Mouse (Mus musculus) brain, embryonic 14.5 days (tissue): Measurements from ENCODE around the gene Lingo1.

Experiments used
- CTCF ChIP-seq: fragments of 200-500 bp; IDR thresholded peaks from 2 replicates; pipeline ENCODE4 v1.5.1; 2012; ENCODE audit warnings: inconsistent platforms, mild to moderate bottlenecking, moderate library complexity, borderline replicate concordance; ENCODE audit not compliant: insufficient read depth, insufficient read length; ENCODE audit errors: extremely low read depth
- POLR2A ChIP-seq: fragments of 200-500 bp; IDR thresholded peaks from 2 replicates; pipeline ENCODE4 v1.6.1; 2012; ENCODE audit warnings: mild to moderate bottlenecking, inconsistent platforms, borderline replicate concordance; ENCODE audit not compliant: poor library complexity, insufficient read depth, insufficient read length, severe bottlenecking; ENCODE audit errors: extremely low read depth

GRCm38 (mm10) chr9:56687490-56687889 is 108.8 kb downstream of the Lingo1 start:
- TF ChIP-seq CTCF, result no peak
- no peak for TF ChIP-seq POLR2A
